Mouse (Mus musculus) 3T3-L1 (cell line): ENCODE results near the gene Ccl20.

ENCODE experiments used
- DNase-seq: peaks from one replicate; pipeline ENCODE4 v3.0.0-alpha.2; 2015; ENCODE audit warnings: low read depth, low spot score

The Ccl20 gene

DNA sequence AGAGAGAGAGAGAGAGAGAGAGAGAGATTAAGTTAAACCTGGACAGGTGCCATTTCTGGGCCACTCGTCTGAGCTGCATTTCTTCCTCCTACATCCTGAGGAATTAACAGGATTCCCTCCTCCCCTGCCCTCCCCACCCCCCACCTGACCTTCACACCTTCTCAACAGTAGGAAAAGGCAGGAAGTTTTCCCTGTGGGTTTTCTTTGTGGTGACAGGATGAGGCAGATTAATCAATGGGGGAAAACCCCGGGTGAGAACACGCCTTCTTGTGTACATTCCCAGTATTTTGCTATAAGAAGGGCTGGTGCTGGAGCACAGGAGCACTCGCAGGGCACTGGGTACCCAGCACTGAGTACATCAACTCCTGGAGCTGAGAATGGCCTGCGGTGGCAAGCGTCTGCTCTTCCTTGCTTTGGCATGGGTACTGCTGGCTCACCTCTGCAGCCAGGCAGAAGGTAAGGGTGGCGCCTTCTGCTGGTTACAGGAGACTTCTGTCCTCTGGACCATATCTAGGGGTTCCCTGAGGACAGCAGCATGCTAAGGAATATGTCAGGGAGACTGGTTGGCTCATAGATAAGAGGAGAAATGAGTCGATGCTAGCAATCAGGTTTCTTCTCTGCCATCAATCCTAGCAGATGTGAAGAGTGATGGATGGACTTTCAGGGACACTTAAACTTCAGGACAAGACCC lies at the start of gene Ccl20:
Gene Ccl20, plus strand, starts transcription at position 320 of the 691 bp plus-strand sequence.
- DNase-seq, result peak; percentile 22

DNA sequence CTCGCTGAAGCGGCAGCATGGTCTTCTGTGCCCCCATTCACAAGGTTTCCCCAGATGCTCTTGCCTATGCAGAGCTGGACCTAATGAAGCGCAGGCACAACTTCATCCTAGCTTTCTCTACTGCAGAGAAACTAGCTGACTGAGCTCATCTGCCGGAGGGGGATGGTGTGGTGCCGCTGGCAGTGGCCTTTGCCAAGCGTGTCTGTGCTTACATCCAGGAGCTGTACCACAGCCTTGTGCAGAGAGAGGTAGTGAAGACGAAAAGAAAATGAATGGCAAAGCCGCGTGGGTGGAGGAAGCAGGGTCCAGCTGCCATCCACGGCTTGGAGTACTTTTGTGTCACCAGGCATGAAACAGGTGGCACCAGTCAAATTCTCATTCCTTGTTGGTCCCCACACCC lies 49.4 kb upstream of the Ccl20 start:
- DNase-seq, result no peak

DNA sequence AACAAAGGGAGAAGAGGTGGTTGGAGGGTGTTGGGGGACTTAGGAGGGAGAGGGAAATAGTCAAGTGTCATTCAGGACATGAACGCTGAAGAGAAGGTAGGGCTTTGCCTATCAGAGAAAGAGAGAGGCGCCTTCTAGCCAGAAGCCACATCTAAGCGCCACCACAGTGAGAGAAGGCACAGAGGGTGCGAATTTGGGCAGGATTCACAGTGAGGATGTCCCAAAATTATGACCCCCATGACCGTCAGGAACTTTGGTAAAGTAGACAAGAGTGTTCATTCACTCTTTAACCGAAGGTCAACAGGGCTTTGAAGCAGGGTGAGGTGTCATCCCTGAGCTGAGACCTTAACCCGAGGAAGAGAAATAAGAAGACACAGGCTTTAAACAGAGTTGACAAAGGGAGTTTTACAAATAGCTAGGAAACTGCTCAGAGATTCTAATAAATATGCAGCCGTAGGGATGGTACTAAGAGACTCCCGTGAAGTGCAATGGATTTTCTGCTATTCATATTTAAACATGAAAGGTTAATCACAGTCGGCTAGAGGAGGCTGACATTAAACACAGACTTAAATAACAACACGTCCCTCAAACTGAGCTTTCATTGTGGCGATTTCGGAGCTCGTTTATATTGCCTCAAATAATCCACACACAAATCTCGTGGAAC lies 40.9 kb upstream of the Ccl20 start:
- DNase-seq, result no peak

DNA sequence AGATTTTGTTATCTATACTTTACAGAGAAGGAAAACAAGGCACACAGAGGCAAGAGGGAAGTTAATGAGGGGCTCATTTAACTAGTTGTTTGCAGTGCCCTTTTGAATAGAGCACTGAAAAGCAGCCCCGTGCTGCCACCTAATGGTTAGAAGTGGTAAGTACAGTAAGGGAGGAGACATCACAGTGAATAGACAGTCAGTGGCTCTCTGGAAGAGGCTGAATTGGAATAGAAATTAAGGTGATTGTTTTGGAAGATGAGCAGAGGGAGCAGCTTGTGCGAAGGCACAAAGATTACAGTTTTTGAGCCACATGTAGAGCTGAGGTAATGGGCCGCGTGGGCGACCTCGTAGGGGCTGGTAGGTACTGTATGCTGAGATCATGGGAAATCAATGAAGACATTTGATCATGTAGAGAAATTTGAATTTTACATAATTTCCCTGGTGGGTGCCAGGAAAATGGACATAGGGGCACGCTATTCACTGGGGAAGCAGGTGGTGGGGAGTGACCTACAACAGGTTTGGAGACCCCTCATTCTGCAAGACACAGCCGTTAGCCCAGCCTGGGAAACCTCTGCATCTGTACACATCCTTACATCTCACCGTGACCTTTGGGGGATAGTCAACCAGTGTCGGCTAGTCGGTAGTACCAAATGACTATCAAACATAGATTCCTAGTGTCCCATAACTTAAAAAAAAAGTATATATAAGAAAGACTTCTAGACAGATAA lies 40.2 kb upstream of the Ccl20 start:
- peak; percentile 71 for DNase-seq

DNA sequence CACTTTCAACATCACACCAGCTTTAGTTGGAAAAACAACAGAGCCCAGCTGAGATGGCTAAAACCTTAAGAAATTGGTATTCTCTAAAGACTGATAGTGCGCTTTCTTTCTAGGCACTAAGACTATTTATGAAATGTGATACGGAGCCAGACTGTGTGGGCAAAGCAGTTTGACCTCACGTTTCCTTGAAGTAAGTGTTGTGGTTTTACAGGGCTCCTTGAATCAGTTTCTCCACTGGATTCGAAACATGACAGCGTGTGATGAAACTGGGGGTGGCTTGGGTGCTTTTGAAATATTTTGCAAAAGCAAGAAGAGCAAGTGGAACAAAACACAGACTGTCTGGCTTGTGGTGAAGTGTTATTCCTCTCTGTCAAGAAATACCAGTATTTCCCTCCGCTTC lies 39.5 kb upstream of the Ccl20 start:
- no peak for DNase-seq

DNA sequence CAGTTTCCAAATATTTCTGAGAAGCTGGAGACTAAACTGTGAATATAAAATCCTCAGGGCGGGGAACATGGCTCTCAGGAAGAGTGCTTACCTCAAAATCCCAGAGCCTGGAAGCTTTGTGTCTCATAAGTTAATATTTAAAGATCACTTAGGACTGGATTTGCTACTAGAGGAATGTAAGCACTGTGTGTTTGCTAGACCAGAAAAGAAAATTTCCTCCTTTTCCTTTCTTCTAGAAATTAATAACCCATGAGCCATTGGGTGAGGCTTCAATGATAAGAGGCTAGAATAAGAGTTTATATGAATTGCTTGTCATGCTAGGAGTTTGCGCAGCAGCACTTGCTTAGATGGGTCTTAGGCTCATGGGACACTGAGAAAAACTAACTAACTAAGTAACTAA lies 31.8 kb upstream of the Ccl20 start:
- DNase-seq, result no peak

DNA sequence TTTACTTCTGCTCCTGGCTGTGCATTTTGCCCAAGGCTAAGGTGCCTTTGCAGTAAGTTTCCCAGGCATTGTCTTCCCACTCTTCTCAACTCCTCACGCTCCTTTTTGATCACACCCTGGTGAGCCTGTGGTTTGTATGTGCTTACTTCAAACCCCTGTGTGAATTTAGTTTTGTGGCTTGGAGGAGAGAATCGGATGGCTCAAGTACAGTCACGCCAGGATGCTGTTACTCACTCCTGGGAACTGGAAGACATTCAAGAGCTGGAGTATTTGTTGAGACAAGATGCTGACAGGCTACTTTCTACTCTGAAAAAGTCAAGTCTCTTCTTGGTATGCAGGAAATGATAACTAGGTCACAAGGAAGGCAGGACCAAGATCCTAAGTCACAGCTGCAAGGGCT lies 25.3 kb upstream of the Ccl20 start:
- peak; percentile 84 for DNase-seq

DNA sequence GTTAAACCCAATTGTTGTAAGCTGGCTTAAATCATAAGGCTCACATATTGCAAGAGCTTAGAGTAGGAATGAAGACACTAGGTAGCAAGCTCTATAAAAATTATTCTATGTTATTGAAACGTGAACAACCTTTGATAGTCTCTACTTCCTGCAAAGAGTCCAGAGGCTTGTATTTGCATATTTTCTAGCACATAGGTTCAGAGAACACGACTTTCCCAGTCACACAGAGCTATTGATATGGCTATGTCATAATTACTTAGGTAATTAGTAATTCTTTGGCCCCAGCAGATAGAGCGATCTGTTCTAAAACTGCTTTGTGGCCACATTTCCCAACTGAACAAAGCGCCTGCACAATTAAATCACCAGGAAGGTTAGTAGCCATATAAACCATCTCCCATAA lies 19.6 kb upstream of the Ccl20 start:
- DNase-seq, result no peak

DNA sequence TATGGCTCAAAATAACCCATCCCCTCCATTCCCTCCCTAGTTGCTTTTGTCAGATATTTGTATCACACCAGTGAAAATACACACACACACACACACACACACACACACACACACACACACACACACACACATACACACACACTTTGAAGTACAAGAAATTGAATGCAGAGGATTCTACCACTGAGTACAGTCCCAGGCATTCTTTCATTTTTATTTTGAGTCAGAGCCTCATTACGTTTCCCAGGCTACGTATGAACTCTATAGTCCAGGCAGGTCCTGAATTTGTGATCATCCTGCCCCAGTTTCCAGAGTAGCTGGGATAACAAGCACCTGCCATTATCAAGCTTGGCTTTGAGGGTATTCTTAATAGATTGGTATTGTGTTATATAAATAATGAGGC lies 17.4 kb upstream of the Ccl20 start:
- no peak for DNase-seq

DNA sequence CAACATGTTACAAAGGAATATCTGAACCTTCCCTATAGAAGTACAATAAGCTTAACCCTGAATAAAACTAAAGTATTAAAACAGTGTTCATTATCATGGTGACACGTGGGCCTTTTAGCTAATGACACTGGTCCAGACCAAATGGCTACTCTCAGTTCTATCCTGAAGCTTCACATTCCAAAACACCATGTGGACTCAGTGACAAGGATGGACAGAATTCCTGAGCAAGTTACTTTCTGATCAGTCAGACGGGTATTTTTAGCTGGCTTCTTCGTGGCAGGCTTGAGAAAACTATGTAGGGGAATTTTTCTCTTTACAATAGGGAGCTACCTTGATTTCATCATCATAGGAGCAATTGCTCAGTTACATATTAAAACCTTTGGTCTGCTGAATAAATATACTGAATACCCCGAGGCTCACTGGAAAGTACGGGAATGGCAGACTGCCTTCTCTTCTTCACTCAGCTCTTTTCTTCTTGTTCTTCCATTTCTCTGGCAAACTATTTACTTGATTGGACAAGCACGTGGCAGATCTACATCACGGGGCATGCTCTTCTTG lies 16.9 kb upstream of the Ccl20 start:
- DNase-seq, result peak; percentile 49

DNA sequence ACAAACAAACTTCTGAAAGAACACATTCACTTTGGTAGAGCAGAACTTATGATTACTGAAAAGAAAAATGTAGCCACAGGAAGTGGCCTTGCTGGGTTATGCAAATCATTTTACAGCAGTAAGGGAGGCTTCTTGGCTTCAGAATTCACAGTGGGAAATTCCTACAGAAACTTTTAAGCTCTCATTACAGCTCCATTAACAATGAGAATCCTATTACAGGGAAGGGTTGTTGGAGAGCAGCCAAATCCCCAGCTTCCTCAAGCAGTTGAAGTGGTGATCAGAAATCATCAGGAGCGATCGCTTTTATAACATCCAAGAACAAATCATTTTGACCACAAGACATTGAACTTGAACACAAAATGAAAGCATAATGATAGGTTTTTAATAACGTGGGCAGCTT lies 14.7 kb upstream of the Ccl20 start:
- DNase-seq, result peak; percentile 26

DNA sequence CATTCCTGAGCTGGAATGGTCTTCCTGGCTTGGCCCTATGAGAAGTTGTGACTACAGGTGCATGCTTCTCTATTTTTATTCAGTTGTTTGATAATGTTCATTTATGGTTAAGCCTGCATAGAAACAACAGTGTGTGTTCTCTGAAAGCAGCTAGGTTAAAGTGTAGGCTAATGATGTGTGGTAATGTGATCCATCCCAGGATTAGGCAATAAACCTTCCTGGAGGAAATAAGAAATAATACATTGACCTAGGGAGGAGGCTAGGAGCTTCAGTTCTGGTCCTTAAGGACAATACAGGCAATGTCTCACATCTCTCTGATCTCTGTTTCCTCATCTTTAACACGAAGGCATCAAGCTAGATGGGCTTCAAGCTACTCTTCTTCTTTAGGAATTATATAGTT lies 11.1 kb upstream of the Ccl20 start:
- no peak for DNase-seq

DNA sequence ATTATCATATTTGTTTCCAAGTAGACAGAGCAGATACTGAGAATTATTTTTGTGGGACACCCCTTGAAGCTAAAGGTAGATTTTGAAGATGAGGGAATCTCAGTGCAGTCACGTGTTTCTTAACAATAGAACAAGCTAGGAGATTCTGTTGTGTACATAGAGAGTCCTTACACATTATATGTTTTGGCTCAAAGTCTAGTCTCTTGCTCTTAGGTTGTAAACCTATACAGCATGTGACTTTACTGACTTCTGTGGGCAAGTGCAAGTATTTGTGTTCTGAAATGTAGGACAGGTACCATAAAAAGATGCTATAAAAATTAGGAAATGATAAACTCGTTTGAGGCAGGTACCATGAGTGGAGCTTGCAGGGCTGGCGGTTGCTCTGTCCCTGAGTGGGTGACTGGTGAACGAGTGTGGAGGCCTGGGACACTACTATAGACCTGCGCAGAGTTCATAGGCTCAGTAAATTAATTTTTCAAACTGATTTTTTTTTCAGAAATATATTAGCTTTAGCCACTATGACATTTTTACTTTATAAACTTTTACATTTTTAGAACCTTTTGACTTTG lies 9.1 kb upstream of the Ccl20 start:
- DNase-seq, result no peak

DNA sequence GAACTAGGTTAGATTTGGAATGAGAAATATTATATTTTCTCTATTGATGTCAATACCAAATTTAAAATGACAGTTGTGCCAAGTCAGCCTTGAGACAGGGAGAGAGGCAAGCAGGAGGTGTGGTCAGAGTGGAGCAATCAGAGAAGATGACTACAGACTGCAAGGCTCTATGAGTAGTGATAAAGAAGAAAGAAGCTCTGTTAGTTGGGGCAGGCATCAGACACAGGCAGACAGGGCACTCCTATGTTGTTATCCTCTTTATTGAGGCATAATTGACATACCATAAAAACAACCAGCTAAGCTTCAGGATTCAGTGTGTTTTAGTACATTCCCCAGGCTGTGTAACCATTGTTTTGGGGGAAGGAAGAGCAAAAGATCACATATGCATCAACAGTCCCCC lies 5.6 kb upstream of the Ccl20 start:
- DNase-seq, result no peak

DNA sequence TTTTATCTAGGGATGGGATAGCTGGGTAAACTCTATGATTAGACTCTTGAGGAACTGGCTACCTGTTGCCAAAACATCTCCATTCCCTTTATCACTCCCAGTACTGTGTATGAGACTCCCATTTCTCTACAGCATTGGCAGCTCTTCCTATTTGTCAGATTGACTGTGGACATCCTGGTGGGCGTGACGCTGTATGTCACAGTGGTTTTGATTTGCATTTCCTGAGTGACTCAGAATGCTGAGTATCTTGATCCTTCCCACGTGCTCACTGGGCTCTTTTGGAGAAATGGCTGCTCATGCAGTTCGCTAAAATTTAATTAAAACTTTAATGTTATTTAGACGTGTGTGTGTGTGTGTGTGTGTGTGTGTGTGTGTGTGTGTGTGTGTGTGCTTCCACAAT lies 4.8 kb upstream of the Ccl20 start:
- DNase-seq, result peak; percentile 69

DNA sequence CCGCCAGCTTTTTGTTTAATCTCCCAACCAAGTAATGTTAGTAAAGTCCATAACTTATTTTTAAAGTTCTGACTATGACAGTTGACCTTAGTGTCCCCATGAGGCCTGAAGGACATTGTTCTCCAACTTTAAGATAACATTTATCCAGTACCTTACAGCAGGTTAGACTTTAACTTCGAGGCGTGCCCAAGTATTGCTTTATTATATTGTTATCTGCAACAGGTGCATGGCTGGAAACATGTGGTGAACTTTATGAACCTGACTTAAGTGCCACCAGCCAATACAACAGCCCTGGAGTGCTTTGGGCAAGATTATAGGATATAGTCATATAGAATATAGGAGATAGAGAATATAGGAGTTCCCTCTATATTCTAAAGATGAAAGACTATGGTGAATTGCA lies 651 bp downstream of the Ccl20 start:
- DNase-seq, result no peak

DNA sequence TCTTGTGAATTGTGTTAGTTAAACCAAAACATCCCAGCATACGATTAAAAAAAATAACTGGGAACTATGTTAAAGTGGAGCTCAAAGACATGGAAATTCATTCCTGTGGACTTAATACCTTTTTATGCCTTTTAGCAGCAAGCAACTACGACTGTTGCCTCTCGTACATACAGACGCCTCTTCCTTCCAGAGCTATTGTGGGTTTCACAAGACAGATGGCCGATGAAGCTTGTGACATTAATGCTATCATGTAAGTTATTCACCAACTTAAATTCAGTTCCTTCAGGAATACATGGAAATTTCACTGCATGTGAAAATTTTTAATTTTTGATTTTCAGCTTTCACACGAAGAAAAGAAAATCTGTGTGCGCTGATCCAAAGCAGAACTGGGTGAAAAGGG lies 1.1 kb downstream of the Ccl20 start:
- no peak for DNase-seq

DNA sequence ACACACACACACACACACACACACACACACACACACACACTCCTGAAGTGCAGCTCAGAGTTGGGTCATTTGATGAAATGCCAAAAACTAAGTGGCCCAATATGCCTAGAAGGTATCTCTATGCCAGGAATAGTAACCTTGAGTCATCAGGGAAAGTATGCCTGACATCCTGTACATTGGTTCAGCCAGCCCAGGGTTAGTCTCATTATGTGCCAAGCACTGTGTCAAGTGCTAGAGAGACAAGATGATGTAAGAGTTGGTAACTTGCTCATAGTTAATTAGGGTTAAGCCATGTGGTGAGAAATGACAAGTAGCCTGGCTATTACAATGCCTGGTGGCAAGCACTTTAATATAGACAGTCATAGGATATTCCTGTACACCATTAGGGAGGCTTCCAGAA lies 3.3 kb downstream of the Ccl20 start:
- peak; percentile 96 for DNase-seq

DNA sequence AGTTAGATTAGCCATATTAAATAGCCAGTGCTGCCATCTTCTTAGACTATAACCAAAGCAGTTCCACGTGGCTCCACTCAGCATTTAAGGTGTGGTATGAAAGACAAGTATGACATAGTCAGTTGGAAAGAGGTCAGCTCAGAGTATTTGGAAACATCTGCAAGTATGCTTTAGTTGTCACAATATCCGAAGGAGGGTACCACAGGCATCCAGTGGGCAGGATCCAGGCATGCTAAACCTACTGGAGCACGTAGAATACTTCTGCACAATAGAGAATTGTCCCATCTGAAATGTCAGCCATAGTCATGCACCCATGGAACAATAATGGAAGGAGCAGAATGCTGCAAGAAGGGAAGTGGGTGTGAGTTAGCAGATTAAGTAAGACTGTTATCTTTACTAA lies 3.7 kb downstream of the Ccl20 start:
- DNase-seq, result no peak

DNA sequence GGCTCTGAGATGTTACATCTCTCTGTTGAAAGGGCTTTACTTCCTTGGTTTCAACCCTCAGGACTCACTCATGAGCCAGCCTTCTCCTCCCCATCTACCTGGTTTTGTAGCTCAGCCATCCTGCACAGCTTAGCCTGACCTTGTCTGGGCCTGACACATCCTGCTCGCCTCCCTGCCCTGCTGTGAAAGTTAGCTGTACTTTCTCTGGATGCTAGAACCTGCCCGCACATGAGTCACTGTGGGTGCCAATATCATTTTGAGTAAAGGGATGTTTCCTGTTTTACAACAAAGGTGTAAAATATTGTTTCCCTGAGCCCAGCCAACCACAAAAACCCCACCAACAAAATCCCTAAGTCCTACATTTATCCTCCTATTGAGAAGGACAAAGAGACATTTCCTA lies 6.6 kb downstream of the Ccl20 start:
- DNase-seq, result no peak

DNA sequence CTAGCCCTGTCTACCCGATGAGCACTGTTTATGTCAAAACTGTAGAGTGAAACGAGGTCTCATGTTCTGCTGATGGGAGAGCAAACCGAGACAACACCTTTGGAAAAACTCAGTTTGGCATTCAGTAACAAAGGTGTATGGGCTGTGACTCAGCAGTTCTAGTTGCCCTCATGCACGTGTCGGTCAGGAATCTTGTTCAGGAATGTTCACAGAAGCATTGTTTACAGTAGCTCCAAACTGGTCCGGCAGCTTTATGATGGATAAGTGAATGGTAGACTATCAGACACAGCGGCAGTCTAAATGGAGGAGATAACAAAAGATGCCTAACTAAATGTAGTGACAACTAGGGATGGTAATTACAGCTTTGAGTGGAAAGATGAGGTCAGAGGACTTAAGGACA lies 19.3 kb downstream of the Ccl20 start:
- DNase-seq, result no peak

DNA sequence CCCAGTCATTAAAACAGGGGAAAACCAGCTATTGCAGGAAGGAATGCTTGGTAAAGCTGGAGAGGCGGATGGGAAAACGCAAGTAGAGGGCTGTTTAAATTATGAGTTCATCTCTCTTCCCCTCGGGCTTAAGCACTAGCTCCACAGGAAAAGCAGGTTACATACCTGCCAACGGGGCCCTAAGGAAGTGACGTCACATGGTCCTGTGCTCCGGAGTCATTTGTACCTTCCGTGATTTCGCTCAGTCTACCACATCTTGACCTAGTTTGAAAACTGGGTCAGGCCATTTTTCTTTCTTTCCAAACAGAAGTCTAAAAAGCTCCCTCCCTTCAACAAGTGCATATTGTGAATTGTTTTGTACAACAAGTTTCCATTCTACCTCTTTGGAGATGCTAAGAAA lies 21.3 kb downstream of the Ccl20 start:
- DNase-seq, result no peak
